Mouse (Mus musculus) megakaryocyte, embryonic 14.5 days (primary cell): ENCODE data around the gene Fpgs.

ENCODE experiments used
- FLI1 ChIP-seq: IDR thresholded peaks from 2 replicates; pipeline ENCODE4 v1.6.1; 2012; ENCODE audit warnings: low read length, inconsistent platforms, mixed read lengths
- GATA1 ChIP-seq: IDR thresholded peaks from 3 replicates; pipeline ENCODE4 v1.6.1; 2012; ENCODE audit warnings: mixed read lengths, low read length, inconsistent platforms, borderline replicate concordance

- no peak for TF ChIP-seq GATA1
- no peak for TF ChIP-seq FLI1
Observed at GRCm38 (mm10) chr2:32640550-32641051, 63.3 kb downstream of the Fpgs start.
